Mouse (Mus musculus): Measurements from ENCODE around the gene Ubr1. TPM values are rescaled to one million over a fixed set of nuclear protein-coding genes. Genes with fewer than 3 reads are reported as not detected.

Ubr1 gene
- polyA plus RNA-seq (2014; fragmentation: Illumina TruSeq; extraction: RNeasy Lipid Tissue Mini Kit (QIAGEN cat#74804); ENCODE audit: low read depth, low replicate concordance): 14.4 TPM

GRCm38 (mm10) chr2:120970559-120971080 lies at the start of gene Ubr1:
Gene Ubr1, minus strand, starts transcription at chr2:120970715.

GRCm38 (mm10) chr2:121007925-121008663 lies 37.6 kb upstream of the Ubr1 start, which contains the start of gene Ccndbp1:
Gene Ccndbp1, plus strand, starts transcription at chr2:121008403.

GRCm38 (mm10) chr2:120976990-120977925 lies 6.7 kb upstream of the Ubr1 start, which contains the start of gene Tmem62:
Gene Tmem62, plus strand, starts transcription at chr2:120977017.

GRCm38 (mm10) chr2:120850424-120851082 lies 120.0 kb downstream of the Ubr1 start, which contains the start of gene Ttbk2:
Gene Ttbk2, minus strand, starts transcription at chr2:120850604.

GRCm38 (mm10) chr2:120849449-120850423 lies 120.8 kb downstream of the Ubr1 start, which contains the start of gene Cdan1:
Gene Cdan1, minus strand, starts transcription at chr2:120850128.

Other genes with a start within 250 kb of the Ubr1 start
- 9.7 TPM for gene Cdan1, start 120.6 kb downstream of the Ubr1 start, polyA plus RNA-seq (2014; fragmentation: Illumina TruSeq; extraction: RNeasy Lipid Tissue Mini Kit (QIAGEN cat#74804); ENCODE audit: low read depth, low replicate concordance)
- gene Ttbk2, start 120.1 kb downstream of the Ubr1 start, polyA plus RNA-seq (2014; fragmentation: Illumina TruSeq; extraction: RNeasy Lipid Tissue Mini Kit (QIAGEN cat#74804); ENCODE audit: low read depth, low replicate concordance): 5.4 TPM
- gene Tmem62, start 6.3 kb upstream of the Ubr1 start, polyA plus RNA-seq (2014; fragmentation: Illumina TruSeq; extraction: RNeasy Lipid Tissue Mini Kit (QIAGEN cat#74804); ENCODE audit: low read depth, low replicate concordance): 6.4 TPM
- 34.3 TPM for gene Ccndbp1, start 37.7 kb upstream of the Ubr1 start, polyA plus RNA-seq (2014; fragmentation: Illumina TruSeq; extraction: RNeasy Lipid Tissue Mini Kit (QIAGEN cat#74804); ENCODE audit: low read depth, low replicate concordance)
- not detected for gene Epb42, start 66.4 kb upstream of the Ubr1 start, polyA plus RNA-seq (2014; fragmentation: Illumina TruSeq; extraction: RNeasy Lipid Tissue Mini Kit (QIAGEN cat#74804); ENCODE audit: low read depth, low replicate concordance)
- gene Tgm5, start 115.1 kb upstream of the Ubr1 start, polyA plus RNA-seq (2014; fragmentation: Illumina TruSeq; extraction: RNeasy Lipid Tissue Mini Kit (QIAGEN cat#74804); ENCODE audit: low read depth, low replicate concordance): not detected
- 0.42 TPM for gene Tgm7, start 139.1 kb upstream of the Ubr1 start, polyA plus RNA-seq (2014; fragmentation: Illumina TruSeq; extraction: RNeasy Lipid Tissue Mini Kit (QIAGEN cat#74804); ENCODE audit: low read depth, low replicate concordance)
- 13.7 TPM for gene Adal, start 169.7 kb upstream of the Ubr1 start, polyA plus RNA-seq (2014; fragmentation: Illumina TruSeq; extraction: RNeasy Lipid Tissue Mini Kit (QIAGEN cat#74804); ENCODE audit: low read depth, low replicate concordance)
- gene Lcmt2, start 169.9 kb upstream of the Ubr1 start, polyA plus RNA-seq (2014; fragmentation: Illumina TruSeq; extraction: RNeasy Lipid Tissue Mini Kit (QIAGEN cat#74804); ENCODE audit: low read depth, low replicate concordance): 10.6 TPM
- 15.4 TPM for gene Tubgcp4, start 199.9 kb upstream of the Ubr1 start, polyA plus RNA-seq (2014; fragmentation: Illumina TruSeq; extraction: RNeasy Lipid Tissue Mini Kit (QIAGEN cat#74804); ENCODE audit: low read depth, low replicate concordance)
- gene Zscan29, start 200.4 kb upstream of the Ubr1 start, polyA plus RNA-seq (2014; fragmentation: Illumina TruSeq; extraction: RNeasy Lipid Tissue Mini Kit (QIAGEN cat#74804); ENCODE audit: low read depth, low replicate concordance): 6.5 TPM

Measured in heart, adult 10 weeks (tissue).